Mouse (Mus musculus): ENCODE measurements around the gene Sspn.

DNA sequence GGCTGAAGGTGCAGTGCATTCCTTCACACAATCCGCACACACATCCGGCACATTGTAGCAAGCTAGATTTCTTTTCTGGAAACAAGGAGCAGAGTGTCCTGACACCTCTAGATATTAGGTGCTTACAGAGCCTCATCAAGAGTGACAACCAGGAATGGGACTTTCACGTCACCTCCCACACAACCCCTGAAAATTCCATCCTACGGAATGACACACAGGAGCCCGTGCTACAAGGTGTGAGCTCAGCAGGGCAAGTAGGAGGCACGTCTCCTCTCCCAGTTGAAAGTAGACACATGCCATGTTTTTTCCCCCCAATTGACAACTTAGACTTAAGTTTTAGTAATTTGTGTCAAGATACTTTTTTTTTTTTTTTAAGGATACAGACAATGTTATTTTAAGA lies 7.8 kb upstream of the Sspn start:
- no peak for TF ChIP-seq GATA1 (IDR thresholded peaks at IDR 0.05; ENCODE audit: borderline replicate concordance, low read length)
- TF ChIP-seq FLI1 (IDR thresholded peaks at IDR 0.05; ENCODE audit: low read length): no peak

Data from megakaryocyte, embryonic 14.5 days (primary cell).